Mouse (Mus musculus) colon, adult 2 months (tissue): ENCODE measurements around the gene Odaph. TPM values are rescaled to one million over a fixed set of nuclear protein-coding genes. Genes with fewer than 3 reads are reported as not detected.

Experiments used
- polyA plus RNA-seq: library from polyadenylated mRNA; depleted of rRNA; stranded (reverse); fragments of >200 nt; gene quantifications from 2 replicates; pipeline ENCODE4 v1.2.3, GENCODE M21; 2012; rRNA removed

Gene Odaph
- polyA plus RNA-seq = not detected in 2 replicates

GRCm38 (mm10) chr5:91987236-91987635 lies at the start of gene Odaph:
Gene Odaph (plus strand): TSS chr5:91987475.

GRCm38 (mm10) chr5:91962639-91963440 lies 24.4 kb upstream of the Odaph start, which contains the start of gene Rchy1:
Gene Rchy1 (minus strand): TSS chr5:91963068.

GRCm38 (mm10) chr5:92043783-92044182 lies 56.5 kb downstream of the Odaph start, which contains the start of gene Cdkl2:
Gene Cdkl2 (minus strand): TSS chr5:92043883.

Other genes with a start within 250 kb of the Odaph start
- gene Rchy1, start 24.4 kb upstream of the Odaph start, polyA plus RNA-seq = 14.8 and 16.9 TPM in 2 replicates
- 0.65 and 1.9 TPM in 2 replicates for gene Cdkl2, start 56.4 kb downstream of the Odaph start, polyA plus RNA-seq
- 10.0 and 11.0 TPM in 2 replicates for gene G3bp2, start 96.2 kb downstream of the Odaph start, polyA plus RNA-seq
- 24.8 and 32.0 TPM in 2 replicates for gene Uso1, start 150.5 kb downstream of the Odaph start, polyA plus RNA-seq
- not detected in 2 replicates for gene U90926, start 227.9 kb downstream of the Odaph start, polyA plus RNA-seq